Mouse (Mus musculus) layer of hippocampus, postnatal 36 days (tissue): ENCODE data around the gene Abhd17c. TPM values are rescaled to one million over a fixed set of nuclear protein-coding genes. Genes with fewer than 3 reads are reported as not detected.

ENCODE experiments used
- DNase-seq, 2 experiments: peaks; one replicate each; pipeline ENCODE4 v3.0.0; 2022
- total RNA-seq, 2 experiments: library from RNA; stranded (reverse); gene quantifications; 2 replicates each; pipeline ENCODE4 v1.2.3; 2021

Abhd17c gene
- total RNA-seq, 2 experiments from 2014 or later, result 56.4 to 59.1 TPM

GRCm38 (mm10) chr7:84073856-84074255 lies 77.8 kb downstream of the Abhd17c start:
- DNase-seq, result no peak

GRCm38 (mm10) chr7:84068931-84069330 lies 82.8 kb downstream of the Abhd17c start:
- DNase-seq, result no peak

- no peak for DNase-seq
Observed at GRCm38 (mm10) chr7:84059799-84060198, 91.9 kb downstream of the Abhd17c start.

Other genes with a start within 250 kb of the Abhd17c start
- gene Cemip, start 65.4 kb downstream of the Abhd17c start, total RNA-seq, result 10 to 100 TPM; 21.0 to 24.1 TPM